Mouse (Mus musculus) C2C12 (cell line): ENCODE measurements around the gene Amdhd1.

Experiments used
- CEBPB ChIP-seq: IDR thresholded peaks from one replicate; pipeline ENCODE4 v1.6.1; 2011; ENCODE audit warnings: low read depth, mild to moderate bottlenecking, control low read depth, moderate library complexity
- CTCF ChIP-seq: IDR thresholded peaks from one replicate; pipeline ENCODE4 v1.5.1; 2011; ENCODE audit not compliant: control insufficient read depth, insufficient read depth, insufficient read length
- FOSL1 ChIP-seq: IDR thresholded peaks from one replicate; pipeline ENCODE4 v1.8.0; 2011; ENCODE audit warnings: mild to moderate bottlenecking, low read length; ENCODE audit not compliant: poor library complexity, insufficient read depth, severe bottlenecking
- MAX ChIP-seq: IDR thresholded peaks from one replicate; pipeline ENCODE4 v1.6.1; 2011; ENCODE audit warnings: mild to moderate bottlenecking, control low read depth
- MYOD1 ChIP-seq: IDR thresholded peaks from one replicate; pipeline ENCODE4 v1.6.1; 2011; ENCODE audit warnings: low read depth; ENCODE audit not compliant: control insufficient read depth, insufficient read length
- MYOG ChIP-seq: IDR thresholded peaks from one replicate; pipeline ENCODE4 v1.6.1; 2011; ENCODE audit not compliant: control insufficient read depth, insufficient read length; ENCODE audit errors: extremely low read depth
- USF1 ChIP-seq: IDR thresholded peaks from one replicate; pipeline ENCODE4 v1.6.1; 2011; ENCODE audit warnings: low read depth, mild to moderate bottlenecking, control low read depth, moderate library complexity

DNA sequence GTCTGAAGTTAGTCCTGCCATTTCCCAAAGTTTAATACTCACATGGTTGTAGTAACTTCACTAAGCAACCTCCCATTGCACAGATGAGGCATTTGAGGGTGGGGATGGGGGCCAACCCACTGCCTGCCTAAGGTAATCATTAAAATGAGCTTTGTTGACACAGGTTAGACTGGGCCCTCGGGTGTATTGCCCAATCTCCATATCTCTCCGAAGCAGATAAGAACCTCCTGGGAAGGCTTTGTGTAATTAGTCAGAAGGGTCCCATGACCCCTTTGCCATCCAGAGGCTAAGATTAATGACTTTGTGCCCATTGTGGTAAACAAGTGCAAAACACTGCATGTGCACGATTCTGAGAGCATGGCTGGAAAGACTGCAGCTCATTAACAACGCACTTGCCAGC, 22.1 kb downstream of the Amdhd1 start:
- TF ChIP-seq CTCF (no peak), FOSL1 (no peak), MAX (no peak), USF1 (no peak), CEBPB (no peak), MYOG (no peak), MYOD1 (no peak)
